Mouse (Mus musculus): ENCODE measurements around the gene Pdzk1.

The Pdzk1 gene

DNA sequence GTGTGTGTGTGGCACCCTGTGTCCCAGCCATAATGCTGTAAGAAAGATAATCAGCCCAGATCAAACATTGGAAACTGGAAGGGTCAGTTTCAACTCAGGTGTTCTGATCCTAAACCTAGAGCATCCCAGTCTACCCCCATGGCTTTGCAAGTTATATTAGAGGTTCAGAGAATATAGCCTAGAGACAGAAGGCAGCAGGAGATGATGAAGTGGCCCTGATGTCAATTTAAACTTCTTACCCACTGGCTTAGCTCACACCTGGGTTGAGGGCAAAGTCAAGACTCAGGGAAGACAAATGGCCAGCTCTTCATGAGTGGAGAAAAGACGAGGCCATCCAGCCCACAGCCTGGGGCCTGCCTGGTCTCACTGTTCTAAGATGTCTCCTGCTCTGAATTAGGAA is at the start of gene Pdzk1, which contains the start of gene Cd160:
TSS of gene Pdzk1 (plus strand) at position 301 of the 400 bp plus-strand sequence.
TSS of gene Cd160 (minus strand) at position 368 of the 400 bp plus-strand sequence.
- no peak for DNase-seq (ENCODE audit: low spot score)

DNA sequence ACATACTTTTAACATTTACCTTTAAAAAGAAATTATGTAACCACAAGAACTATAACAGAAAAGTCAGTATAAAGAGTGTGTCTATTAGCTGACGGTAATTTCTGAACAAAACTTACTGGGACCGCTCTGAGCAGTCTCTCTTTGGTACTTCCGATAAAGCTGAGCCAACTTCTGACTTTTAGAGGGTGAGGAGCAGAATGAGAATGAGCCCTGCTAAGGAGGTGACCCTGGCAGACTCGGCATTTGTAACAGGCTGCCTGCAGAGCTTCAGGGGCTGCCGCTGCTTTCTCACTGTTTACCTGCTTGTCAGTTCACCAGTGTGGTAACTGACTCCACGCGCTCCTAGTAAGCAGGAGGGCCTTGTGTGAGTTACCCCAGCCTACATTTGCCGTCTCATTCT is 46.8 kb upstream of the Pdzk1 start:
- no peak for DNase-seq (ENCODE audit: low spot score)

GRCm38 (mm10) chr3:96787784-96788183 is 41.3 kb upstream of the Pdzk1 start:
- DNase-seq (ENCODE audit: low spot score), result no peak

DNA sequence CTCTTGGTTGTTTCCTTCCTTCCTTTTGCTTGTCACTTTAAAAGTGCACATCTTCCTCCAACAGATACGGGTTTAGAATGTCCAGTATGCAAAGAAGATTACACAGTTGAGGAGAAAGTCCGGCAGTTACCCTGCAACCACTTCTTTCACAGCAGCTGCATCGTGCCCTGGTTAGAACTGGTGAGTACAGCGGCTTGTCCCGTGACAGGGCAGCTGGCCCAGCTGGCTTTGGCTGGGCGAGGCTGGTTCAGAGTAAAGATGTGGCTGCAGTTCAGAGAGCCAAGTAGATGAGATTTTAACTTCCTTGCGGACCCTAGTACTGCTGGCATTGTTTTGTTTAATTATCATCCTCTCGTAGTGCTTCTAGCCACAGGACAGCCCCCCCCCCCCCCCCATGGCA is 40.6 kb upstream of the Pdzk1 start:
- DNase-seq (ENCODE audit: low spot score), result no peak

- DNase-seq (ENCODE audit: low spot score), result no peak
These were observed 28.8 kb upstream of the Pdzk1 start for GRCm38 (mm10) chr3:96800254-96800653.

DNA sequence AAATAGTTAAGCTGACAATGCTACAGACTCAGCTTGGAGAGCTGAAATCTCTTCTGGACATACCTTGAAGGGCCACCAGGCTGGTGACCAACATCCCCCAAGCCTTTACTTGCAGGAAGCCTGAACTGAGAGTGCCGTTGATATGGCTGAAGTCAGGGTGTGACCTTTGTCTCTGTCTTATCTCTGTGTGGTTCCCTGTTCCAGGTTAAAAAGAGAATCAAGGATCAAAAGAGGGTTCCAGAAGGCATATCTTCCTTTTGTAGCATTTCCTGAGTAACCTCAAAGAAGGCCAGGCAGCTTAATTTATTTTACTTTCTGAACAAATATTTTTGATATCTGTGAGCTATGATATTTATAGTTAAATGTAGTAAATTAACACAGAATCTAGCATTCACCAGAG is 26.9 kb upstream of the Pdzk1 start:
- no peak for DNase-seq (ENCODE audit: low spot score)

DNA sequence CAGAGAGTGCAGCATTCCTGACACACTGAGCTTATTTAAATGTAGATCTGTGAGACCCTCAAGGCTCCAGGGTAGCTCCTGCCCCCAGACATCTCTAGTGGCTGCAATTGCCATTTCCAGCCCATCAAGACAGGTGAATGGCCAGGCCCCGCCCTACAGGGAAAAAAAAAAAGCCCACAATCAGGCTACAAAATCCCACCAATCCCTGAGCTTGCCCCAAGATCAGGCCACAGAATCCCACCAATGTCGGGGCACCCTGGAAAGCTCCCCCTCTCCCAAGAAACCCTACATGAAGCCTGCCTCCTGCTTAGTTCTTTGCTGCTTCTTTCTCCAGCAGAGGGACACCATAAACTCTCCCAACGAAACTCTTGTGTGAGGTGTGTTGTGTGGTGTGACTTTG is 20.9 kb upstream of the Pdzk1 start:
- no peak for DNase-seq (ENCODE audit: low spot score)

- DNase-seq (ENCODE audit: low spot score), result no peak
These were observed 20.4 kb upstream of the Pdzk1 start for GRCm38 (mm10) chr3:96808651-96809050.

GRCm38 (mm10) chr3:96811232-96811631 is 17.9 kb upstream of the Pdzk1 start:
- DNase-seq (ENCODE audit: low spot score), result no peak

DNA sequence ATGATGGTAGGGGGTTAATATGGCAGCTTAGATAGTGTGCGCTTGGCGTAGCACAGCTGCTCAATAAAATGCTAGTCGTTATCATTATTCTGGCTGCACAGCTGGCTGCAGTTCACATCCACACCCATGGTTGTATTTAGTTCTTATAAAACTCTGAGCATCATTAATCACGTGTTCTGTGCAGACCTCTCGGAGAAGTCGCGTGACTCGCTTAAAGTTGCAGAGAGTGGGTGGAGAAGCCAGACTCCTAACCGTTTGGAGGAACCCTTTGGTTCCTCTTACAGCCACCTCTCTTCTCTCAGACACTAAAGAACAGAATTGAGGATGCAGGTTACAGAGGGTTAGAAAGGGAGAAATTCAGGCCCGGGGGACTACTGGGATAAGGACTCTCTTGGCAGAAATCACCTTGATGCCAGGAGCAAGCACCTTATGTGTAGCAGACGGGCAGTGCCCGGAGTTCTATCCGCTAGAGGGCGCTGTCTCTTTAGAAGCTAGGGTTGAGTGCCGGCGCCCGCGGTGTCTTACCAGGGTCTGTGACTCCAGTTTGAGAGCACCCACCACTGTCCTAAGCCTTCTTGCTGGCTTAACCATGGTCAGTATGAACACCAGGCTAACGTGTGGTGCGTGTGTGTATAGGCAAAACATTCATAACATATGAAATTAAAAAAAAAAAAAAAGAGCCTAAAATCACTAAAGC is 16.5 kb upstream of the Pdzk1 start:
- peak; percentile 81 for DNase-seq (ENCODE audit: low spot score)

DNA sequence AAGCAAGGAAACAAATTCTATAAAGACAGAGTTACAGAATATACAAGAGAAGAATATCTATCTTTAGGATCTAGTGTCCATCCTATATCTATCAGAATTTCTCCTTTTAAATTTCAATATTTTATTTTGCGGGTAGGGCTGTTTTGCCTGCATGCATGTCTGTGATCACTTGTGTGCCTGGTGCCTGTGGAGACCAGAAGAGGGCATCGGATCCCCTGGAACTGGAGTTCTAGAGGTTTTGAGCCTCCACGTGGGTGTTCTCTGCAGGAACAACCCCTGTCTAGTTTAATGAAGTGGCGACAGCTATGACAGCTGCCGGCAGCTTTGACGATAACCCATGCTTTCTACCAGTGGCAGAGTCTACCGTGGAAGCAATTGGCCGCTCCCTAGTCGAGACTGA is 16.0 kb upstream of the Pdzk1 start:
- no peak for DNase-seq (ENCODE audit: low spot score)

GRCm38 (mm10) chr3:96813591-96814244 is 15.4 kb upstream of the Pdzk1 start:
- DNase-seq (ENCODE audit: low spot score), result peak; percentile 18

DNA sequence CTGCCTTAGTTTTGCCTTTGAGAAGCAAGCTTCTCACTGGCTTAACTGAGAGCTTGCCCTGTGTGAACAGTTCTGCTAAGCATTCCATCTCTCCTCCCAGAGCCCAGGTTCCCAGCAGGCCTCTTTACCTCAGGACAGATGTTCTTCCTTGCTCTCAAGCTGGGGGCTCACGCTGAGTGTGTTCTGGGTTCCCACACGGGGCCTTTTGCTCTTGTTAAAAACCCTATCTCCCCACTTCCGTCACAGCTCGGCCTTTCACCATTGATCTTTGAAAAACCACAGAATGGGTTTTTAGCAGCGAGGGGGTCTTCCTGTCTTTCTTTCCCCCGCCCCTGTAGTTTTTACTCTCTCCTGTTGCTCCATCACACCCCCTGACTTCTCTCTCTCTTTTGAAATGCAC is 14.7 kb upstream of the Pdzk1 start:
- DNase-seq (ENCODE audit: low spot score), result no peak

DNA sequence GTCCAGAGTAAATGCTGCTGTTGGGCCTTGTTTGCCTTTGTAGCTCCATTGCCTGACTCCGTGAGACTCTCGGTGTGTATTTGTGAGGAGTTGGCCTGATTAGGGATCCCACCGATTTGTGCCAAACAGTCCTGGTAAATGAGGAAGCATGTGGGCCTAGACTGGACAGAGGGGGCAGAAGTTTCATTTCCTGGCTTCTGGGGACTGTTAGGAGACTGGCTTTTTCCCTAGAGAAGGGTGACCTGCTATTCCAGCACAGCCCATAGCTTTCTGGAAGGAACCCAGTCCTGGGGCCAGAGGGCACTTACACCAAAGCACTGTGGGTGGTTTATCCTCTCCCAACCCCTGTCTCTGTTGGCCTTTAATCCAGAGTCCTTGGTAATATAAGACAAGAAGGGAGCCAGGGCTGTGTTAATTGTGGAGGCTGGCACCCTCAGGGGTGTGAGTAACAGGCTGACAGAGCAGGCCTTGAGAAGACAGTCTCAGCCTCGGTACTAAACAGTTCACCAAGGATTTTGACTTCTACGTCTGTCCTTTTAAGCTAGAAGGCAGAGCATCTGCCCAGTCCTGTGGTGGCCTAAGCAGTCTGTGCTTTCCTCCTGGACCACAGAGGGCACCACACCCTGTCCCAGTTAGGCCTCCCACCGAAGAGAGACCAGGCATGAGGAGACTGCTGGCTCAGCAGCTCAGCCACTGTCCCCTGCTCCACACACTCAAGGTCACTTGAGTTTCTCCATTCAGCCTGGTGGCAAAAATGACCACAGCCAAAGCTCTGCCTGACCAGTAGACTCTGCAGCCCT is 8.8 kb upstream of the Pdzk1 start:
- no peak for DNase-seq (ENCODE audit: low spot score)

DNA sequence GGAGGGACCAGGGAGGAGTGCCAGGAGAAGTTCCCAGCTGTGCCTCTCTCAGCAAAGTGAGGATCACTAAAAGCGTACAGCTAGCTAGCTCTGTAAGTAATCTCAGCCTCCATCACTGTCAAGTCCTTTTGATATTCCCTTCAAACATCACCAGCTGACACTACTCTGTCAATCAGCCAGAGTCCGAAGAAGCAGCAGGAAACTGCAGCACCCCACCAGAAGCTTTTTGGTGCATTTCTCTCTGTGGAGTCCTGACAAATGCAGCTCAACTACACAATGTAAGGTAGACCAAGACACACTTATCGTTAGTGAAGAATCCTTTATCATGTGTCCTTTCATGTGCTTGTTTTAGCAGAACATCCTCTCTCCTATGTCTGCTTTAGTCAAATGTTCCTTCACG is 7.5 kb upstream of the Pdzk1 start:
- no peak for DNase-seq (ENCODE audit: low spot score)

GRCm38 (mm10) chr3:96823701-96824100 is 5.4 kb upstream of the Pdzk1 start:
- no peak for DNase-seq (ENCODE audit: low spot score)

GRCm38 (mm10) chr3:96824614-96825013 is 4.5 kb upstream of the Pdzk1 start:
- DNase-seq (ENCODE audit: low spot score), result no peak

- no peak for DNase-seq (ENCODE audit: low spot score)
These were observed 3.8 kb upstream of the Pdzk1 start for GRCm38 (mm10) chr3:96825261-96825660.

GRCm38 (mm10) chr3:96828308-96828864 is 698 bp upstream of the Pdzk1 start:
- DNase-seq (ENCODE audit: low spot score), result no peak

GRCm38 (mm10) chr3:96829856-96830255 is 772 bp downstream of the Pdzk1 start:
- no peak for DNase-seq (ENCODE audit: low spot score)

GRCm38 (mm10) chr3:96832930-96833329 is 3.8 kb downstream of the Pdzk1 start:
- DNase-seq (ENCODE audit: low spot score), result no peak

DNA sequence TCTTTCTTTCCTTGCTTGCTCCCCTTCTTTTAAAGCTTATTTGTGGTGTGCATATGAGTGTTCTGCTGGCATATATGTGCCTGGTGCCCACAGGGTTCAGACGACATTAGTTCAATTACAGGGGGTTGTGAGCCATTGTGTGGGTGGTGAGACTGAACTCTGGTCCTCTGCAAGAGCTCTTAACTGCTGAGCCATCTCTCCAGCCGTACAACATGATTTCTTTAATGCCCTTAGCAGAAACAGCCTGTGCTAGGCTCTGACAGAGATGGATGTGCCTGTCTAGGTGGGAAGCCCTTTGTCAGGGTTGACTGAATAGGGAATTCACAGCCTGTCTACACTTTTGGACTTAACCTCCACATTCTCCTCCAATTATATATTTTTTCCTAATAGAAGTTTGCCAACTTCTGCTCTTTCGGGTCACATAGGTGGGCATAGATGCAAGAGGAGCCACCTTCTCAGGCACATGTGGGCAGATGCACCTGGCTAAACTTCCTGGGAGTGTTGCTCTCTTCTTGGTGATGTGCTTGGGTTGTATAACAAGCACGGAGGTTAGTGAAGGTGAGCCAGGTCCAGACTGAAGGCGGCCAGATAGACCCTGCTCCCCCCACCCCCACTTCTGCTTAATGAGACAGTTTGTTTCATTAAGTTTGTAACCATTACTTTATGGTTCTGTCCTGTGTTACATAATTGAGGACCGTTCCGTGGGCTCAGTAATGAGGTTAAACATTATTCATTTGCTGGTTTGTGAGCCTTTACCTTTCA is 5.7 kb downstream of the Pdzk1 start:
- no peak for DNase-seq (ENCODE audit: low spot score)
